Mouse (Mus musculus): ENCODE results near the gene BC025920.

- no peak for TF ChIP-seq CTCF (IDR thresholded peaks at IDR 0.05; ENCODE audit: extremely low read depth, insufficient read depth, low read length)
- no peak for TF ChIP-seq POLR2A (IDR thresholded peaks at IDR 0.05; ENCODE audit: extremely low read depth, insufficient read depth, low read length)
Observed at GRCm38 (mm10) chr10:81600096-81600495, 6.0 kb upstream of the BC025920 start.

Data from cortical plate, adult 2 months (tissue).